Mouse (Mus musculus) kidney, embryonic 16.5 days (tissue): Measurements from ENCODE around the gene Thada. TPM values are rescaled to one million over a fixed set of nuclear protein-coding genes. Genes with fewer than 3 reads are reported as not detected.

Source experiments
- ATAC-seq: fragments of 200-750 bp; cut with Nextera tagmentation; 2 replicates; pipeline ENCODE4 v1.8.0; 2017; ENCODE audit warnings: moderate TSS enrichment; ENCODE audit not compliant: low FRiP score, low TSS enrichment
- H3K27ac ChIP-seq: fragments of 300-500 bp; sonication (generic); 2 replicates; pipeline ENCODE4 v1.5.1; 2014; ENCODE audit warnings: low read length
- H3K27me3 ChIP-seq: fragments of 300-500 bp; sonication (generic); 2 replicates; pipeline ENCODE4 v1.6.1; 2014; ENCODE audit warnings: low read length, control low read depth, mixed read lengths; ENCODE audit not compliant: insufficient read depth
- H3K36me3 ChIP-seq: fragments of 300-500 bp; sonication (generic); 2 replicates; pipeline ENCODE4 v1.6.1; 2014; ENCODE audit warnings: low read length, control low read depth, mixed read lengths; ENCODE audit not compliant: insufficient read depth
- H3K4me1 ChIP-seq: fragments of 300-500 bp; sonication (generic); 2 replicates; pipeline ENCODE4 v1.6.1; 2014; ENCODE audit warnings: low read length, control low read depth, mixed read lengths; ENCODE audit not compliant: insufficient read depth
- H3K4me2 ChIP-seq: fragments of 300-500 bp; sonication (generic); replicated peaks from 2 replicates; pipeline ENCODE4 v1.6.1; 2014; ENCODE audit warnings: low read depth, low read length
- H3K4me3 ChIP-seq: fragments of 300-500 bp; sonication (generic); 2 replicates; pipeline ENCODE4 v1.5.1; 2014; ENCODE audit warnings: mild to moderate bottlenecking, low read length
- H3K9ac ChIP-seq: fragments of 300-500 bp; sonication (generic); replicated peaks from 2 replicates; pipeline ENCODE4 v1.6.1; 2014; ENCODE audit warnings: low read length
- H3K9me3 ChIP-seq: fragments of 300-500 bp; sonication (generic); 2 replicates; pipeline ENCODE4 v1.6.1; 2016; ENCODE audit warnings: low read length, control low read depth
- WGBS: fragments of 180-500 bp; shearing (Covaris S2); extraction: QIAGEN DNeasy Blood & Tissue Kit; methylation state at CpG from one replicate; pipeline ENCODE4 v1.1.7; 2014; 5-methylcytosine and 5-hydroxymethylcytosine counted together
- polyA plus RNA-seq: library from polyadenylated mRNA; unstranded; fragments of >200 nt; fragmentation: Nextera tagmentation; extraction: Ambion mirVana; gene quantifications from 2 replicates; pipeline ENCODE4 v1.2.1, GENCODE M21; 2015

Thada gene
- 9.2 and 10.6 TPM in 2 replicates for polyA plus RNA-seq

DNA sequence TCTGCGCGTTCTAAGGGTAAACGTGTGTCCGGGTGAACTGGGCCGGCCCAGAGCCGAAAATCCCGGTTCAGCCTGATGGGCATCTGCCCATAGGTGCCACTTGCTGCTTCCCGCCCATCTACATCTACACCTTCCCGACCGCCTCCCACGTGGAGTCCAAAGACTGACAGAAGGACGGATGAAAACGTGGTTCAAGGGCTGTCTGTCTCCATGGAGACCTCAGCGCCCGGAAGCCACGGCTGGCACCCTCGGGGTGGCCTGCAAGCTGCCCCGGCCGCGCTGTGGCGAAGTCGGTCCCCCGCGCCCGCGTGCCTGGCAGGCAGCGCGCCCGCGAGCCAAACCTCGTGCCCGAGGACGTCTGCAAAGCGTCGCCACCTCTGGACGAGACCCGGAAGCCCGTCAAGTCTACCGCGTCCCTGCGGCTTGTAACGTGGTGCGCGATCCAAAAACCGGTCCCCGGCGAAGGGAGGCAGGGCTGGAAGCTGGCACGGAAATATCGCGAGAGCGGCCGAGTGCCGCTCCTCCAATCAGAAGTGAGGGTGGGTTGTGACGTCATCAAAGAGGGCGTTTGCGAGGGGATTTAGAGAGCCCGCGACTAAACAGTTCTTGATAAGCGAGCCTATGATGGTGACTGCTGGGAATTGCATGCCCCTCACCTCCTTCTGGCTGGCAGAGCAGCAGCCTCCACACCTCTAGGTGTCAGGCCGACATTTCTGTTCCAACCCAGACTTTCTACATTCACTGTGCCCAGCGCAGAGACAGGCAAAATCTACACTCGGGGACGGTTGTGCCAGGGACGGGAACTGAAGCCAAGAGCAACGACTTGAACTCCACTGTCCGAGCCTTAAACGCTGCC is at the start of gene Thada:
Thada (minus strand) TSS at position 453 of the 856 bp plus-strand sequence.
- peaks cover 13% of the 10 kb centered on the region for H3K4me1 ChIP-seq
- peak within 1 kb of the TSS; percentile 73 for H3K4me2 ChIP-seq
- 0 out of 2 replicates have a peak, but pooled peaks cover 2% of the 10 kb centered on the region for H3K36me3 ChIP-seq
- WGBS = under 1% methylated on average over 67 of the region's 67 CpGs
- H3K27me3 ChIP-seq = no peaks in the 10 kb centered on the region
- H3K4me3 ChIP-seq = peak within 1 kb of the TSS; percentile 70
- H3K9me3 ChIP-seq = no peaks in the 10 kb centered on the region
- peak within 1 kb of the TSS; percentile 85 for H3K9ac ChIP-seq
- ATAC-seq = peak; percentile 96
- peak within 1 kb of the TSS; percentile 75 for H3K27ac ChIP-seq

DNA sequence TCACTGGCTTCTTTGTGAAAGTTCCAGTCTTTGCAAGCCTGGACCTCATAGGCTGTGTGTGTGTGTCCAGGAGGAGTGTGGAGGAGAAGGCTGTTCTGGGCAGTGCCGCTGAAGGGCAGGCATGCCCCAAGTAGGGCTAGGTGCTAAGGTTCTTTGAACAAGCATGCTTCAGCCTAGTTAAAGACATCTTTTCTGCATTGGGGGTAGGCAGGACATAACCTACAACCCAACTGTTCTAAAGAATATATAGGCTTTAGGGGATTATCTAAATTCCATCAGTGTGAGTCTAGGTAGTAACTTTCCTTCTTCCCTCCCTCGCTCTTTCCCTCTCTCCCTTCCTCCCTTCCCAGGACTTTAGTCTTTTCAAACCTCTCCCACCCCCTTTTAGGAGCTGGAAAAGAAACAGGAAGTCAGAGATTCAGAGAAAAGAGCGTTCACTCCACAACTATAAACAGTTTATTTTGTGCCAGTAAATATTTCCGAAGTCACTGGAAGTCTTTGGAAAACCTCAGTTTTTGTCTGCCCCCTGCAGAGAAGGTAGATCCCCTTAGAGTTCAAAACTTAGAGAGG is 46.6 kb upstream of the Thada start:
- WGBS = 19% methylated on average over 4 of the region's 4 CpGs
- no peaks in the 10 kb centered on the region for H3K9me3 ChIP-seq
- peak; percentile 66 for ATAC-seq

DNA sequence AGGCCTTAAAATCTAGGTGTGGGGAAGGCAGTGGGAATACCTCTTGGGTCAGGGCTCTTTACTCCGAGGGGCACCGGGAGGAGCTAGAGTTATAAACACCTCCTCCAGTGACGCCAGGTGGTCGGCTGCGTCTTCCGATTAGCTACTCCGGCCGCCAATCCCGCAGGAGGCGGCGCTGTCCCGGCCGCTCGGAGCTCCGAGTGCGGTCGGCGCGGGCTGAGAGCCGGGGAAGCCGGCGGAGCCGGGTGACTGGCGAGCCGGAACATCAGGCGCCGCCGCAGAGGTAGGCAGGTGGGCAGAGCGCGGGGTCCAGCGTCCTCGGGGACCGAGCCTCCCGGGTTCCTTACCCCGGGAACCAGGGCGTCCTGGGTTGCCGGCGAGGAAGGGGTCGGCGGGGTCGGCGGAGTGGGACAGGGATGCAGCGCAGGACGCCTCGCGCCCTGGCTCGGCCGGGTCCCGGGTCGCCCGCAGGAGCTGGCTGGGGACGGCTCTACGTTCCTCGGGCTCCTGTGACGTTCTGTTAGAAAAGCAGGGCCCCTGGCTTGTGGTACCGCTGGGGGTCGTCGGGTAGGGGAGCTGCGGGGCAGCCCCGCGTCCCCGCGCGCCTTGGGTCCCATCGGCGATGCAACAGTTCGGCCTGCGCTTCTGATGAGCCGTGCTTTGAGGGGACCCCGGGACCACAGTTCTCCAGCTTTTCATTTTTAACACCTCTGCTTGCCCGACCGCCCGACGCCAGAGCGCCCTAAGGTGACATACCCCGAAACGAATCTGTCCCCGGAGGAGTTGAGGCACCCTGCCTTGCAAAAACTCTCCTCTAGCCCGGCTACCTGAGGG is 45.9 kb upstream of the Thada start, which contains the start of gene Plekhh2:
Plekhh2 (plus strand) TSS at position 214 of the 834 bp plus-strand sequence.
- peak within 1 kb of the TSS; percentile 94 for H3K27ac ChIP-seq
- H3K36me3 ChIP-seq = no peaks in the 10 kb centered on the region
- H3K27me3 ChIP-seq = no peaks in the 10 kb centered on the region
- peaks cover 30% of the 10 kb centered on the region for H3K4me1 ChIP-seq
- WGBS = under 1% methylated on average over 79 of the region's 79 CpGs
- H3K4me3 ChIP-seq = peak within 1 kb of the TSS; percentile 84
- ATAC-seq = peak; percentile 92
- peak within 1 kb of the TSS; percentile 89 for H3K4me2 ChIP-seq
- H3K9ac ChIP-seq = peak within 1 kb of the TSS; percentile 90
- no peaks in the 10 kb centered on the region for H3K9me3 ChIP-seq

More for the DNA sequence above, 46.6 kb upstream of the Thada start:
- H3K4me2 ChIP-seq = peak overlapping the region; percentile 89
- H3K27ac ChIP-seq = peak overlapping the region; percentile 94
- peak overlapping the region; percentile 84 for H3K4me3 ChIP-seq
- H3K27me3 ChIP-seq = no peaks in the 10 kb centered on the region
- peaks cover 30% of the 10 kb centered on the region for H3K4me1 ChIP-seq
- peak overlapping the region; percentile 90 for H3K9ac ChIP-seq
- no peaks in the 10 kb centered on the region for H3K36me3 ChIP-seq

DNA sequence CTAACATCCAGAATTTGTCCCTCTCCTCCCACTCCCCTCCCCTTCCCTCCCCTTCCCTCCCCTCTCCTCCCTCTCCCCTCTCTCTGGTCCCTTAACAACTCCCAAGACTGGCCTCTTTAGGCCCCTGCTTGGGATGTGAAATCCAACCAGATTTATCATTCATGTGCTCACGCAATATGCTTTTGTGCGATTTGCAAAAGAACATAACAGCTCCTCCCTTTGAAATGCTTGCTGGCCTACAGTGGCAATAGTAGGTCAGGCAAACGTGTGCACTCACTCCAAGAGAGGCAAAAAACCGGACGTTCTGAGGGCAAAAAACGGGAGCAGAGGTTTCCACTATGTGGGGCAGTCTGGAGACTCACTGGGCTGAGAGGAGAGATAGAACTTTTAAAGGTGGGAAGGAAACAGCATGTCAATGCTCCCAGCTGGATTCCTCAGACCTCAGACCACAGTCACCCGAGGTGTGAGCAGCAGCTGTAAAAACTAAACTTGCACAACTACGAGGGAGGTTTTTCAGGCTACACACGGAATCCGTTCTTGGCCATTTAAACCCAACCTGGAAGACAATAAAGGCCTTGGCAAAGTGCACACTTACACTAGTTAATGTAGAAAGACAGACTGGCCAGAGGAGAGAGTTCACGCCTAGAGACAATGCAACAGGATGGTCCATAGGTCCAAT is 45.1 kb upstream of the Thada start:
- Histone ChIP-seq H3K4me2 (peak overlapping the region; percentile 89), H3K4me1 (peaks cover 30% of the 10 kb centered on the region), H3K9ac (peak overlapping the region; percentile 90), H3K36me3 (no peaks in the 10 kb centered on the region), H3K27me3 (no peaks in the 10 kb centered on the region), H3K9me3 (no peaks in the 10 kb centered on the region), H3K27ac (peak overlapping the region; percentile 94), H3K4me3 (peak overlapping the region; percentile 84)
- ATAC-seq = peak; percentile 6; the same call in 1 of the 2 replicates
- WGBS = 18% methylated on average over 11 of the region's 11 CpGs

DNA sequence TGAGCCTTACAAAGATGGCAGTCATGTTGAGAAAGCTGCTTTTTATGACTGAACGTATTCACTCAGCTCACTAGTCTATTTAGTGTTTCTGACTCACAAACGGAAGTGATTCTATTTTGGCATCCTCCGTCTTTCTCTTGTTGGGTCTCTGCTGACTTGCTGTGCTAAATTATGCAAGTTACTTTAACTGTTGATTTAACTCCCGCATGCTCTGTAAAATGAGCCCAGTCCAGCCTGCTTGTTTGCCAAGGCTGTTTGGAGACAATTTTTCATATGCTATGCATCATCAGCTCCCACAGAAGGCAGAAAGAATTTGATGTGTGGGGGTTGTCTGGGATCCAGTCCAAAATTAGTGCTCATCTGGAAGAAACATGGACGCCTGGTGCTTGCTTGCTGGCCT is 44.4 kb upstream of the Thada start:
- Histone ChIP-seq H3K4me2 (0 out of 2 replicates have a peak overlapping the region, but pooled peaks have one; percentile 89), H3K4me3 (no peak overlapping the region), H3K9me3 (no peaks in the 10 kb centered on the region), H3K27me3 (no peaks in the 10 kb centered on the region), H3K27ac (peak overlapping the region; percentile 94), H3K4me1 (peaks cover 30% of the 10 kb centered on the region), H3K9ac (no peak overlapping the region), H3K36me3 (no peaks in the 10 kb centered on the region)
- ATAC-seq = no peak
- 30% methylated on average over 5 of the region's 5 CpGs for WGBS

DNA sequence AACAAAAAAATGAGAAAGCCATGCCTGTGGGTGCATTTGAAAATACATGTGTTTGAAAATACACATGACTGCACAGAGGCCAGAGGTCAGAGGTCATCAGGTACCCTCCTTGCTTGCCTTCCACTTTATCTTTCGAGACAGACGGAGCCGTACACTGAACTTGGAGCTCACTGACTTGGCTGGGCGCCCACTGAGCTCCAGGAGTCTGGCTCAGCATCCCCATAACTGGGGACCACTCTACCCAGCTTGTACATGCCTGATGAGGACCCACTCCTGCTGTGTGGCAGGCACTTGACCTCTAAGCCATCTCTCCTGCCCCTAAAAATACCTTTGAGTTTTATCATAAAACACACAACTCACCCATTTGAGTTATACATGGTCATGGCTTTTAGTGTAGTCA is 43.2 kb upstream of the Thada start:
- WGBS = 58% methylated on average over 4 of the region's 4 CpGs

DNA sequence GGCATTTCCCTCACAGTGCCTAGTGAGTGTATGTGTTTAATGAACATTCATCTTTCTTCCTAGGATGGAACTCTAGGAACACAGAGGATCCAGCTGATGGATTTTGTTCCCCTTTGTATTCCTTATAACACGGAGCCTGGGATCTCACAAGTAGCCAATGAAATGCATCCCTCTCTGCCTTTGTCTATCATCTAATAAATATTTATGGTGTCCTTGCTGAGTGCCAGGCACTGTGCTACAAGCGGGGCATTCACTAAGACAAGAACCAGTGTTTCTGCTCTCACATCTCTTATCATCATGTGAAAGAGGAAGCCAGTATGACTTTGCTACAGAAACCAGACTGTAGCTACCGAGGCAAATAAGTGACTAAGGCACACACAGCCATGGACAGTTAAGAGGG is 42.7 kb upstream of the Thada start:
- no peak overlapping the region for H3K9ac ChIP-seq
- WGBS = 78% methylated on average over 3 of the region's 3 CpGs

More for the DNA sequence above, 43.2 kb upstream of the Thada start:
- Histone ChIP-seq H3K27me3 (no peaks in the 10 kb centered on the region), H3K27ac (no peak overlapping the region), H3K4me3 (no peak overlapping the region), H3K9me3 (no peaks in the 10 kb centered on the region), H3K4me1 (peaks cover 30% of the 10 kb centered on the region), H3K9ac (no peak overlapping the region), H3K4me2 (no peak overlapping the region), H3K36me3 (no peaks in the 10 kb centered on the region)
- no peak for ATAC-seq

DNA sequence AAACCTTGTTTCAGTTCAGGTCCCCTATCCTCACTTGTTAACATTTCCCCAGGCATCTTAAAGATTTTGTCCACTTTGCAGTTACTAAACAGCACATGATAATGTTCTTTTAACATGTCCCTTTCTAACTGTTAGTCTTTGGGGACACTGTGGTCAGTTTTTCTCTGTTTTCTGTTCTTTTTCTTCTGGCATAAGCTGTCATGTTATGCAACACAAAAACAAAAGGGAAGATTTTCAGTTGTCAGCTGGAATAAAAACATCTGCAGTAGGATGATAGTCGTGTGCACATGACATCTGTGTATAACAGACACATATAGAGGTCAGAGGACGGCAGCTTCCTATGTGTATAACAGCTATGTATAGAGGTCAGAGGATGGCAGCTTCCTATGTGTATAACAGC is 39.9 kb upstream of the Thada start:
- Histone ChIP-seq H3K4me1 (peaks cover 18% of the 10 kb centered on the region), H3K27ac (no peak overlapping the region), H3K27me3 (no peaks in the 10 kb centered on the region), H3K9ac (no peak overlapping the region), H3K36me3 (no peaks in the 10 kb centered on the region), H3K4me3 (no peak overlapping the region), H3K4me2 (no peak overlapping the region), H3K9me3 (no peaks in the 10 kb centered on the region)
- ATAC-seq = no peak
- WGBS = 65% methylated on average over 2 of the region's 2 CpGs

More for the DNA sequence above, 42.7 kb upstream of the Thada start:
- Histone ChIP-seq H3K4me2 (no peak overlapping the region), H3K36me3 (no peaks in the 10 kb centered on the region), H3K27me3 (no peaks in the 10 kb centered on the region), H3K4me3 (no peak overlapping the region), H3K9me3 (no peaks in the 10 kb centered on the region), H3K27ac (no peak overlapping the region), H3K4me1 (peaks cover 30% of the 10 kb centered on the region)
- ATAC-seq = no peak

DNA sequence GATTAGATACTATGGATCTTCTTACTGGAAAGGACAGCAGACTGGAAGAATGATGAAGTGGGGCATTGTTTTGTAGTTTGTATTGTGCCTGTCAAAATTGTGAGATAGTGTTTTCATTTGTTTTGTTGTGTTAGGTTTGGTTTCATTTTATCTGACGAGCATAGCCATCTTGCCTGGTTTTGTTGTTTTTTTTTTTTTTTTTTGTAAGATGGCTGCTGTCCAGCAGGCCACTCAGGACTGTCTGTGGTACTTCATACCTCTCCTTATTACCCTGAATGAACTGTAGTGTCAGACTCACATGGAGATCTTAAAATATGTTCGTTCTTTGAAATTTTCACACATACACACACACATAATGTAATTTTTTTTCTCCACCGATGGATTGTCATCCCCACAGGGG is 36.3 kb upstream of the Thada start:
- 0 out of 2 replicates have a peak, but pooled peaks cover 10% of the 10 kb centered on the region for H3K4me1 ChIP-seq
- H3K9ac ChIP-seq = no peak overlapping the region
- no peak overlapping the region for H3K4me3 ChIP-seq
- H3K4me2 ChIP-seq = no peak overlapping the region
- H3K27me3 ChIP-seq = no peaks in the 10 kb centered on the region
- WGBS = 65% methylated on average over 3 of the region's 3 CpGs
- no peaks in the 10 kb centered on the region for H3K9me3 ChIP-seq
- no peak overlapping the region for H3K27ac ChIP-seq
- H3K36me3 ChIP-seq = no peaks in the 10 kb centered on the region
- no peak for ATAC-seq
